Mouse (Mus musculus): ENCODE data around the gene Scnn1a.

Gene Scnn1a

GRCm38 (mm10) chr6:125308921-125309320 is 11.5 kb upstream of the Scnn1a start:
- intact Hi-C loops (cut with DNase I) = no loop called here

- intact Hi-C loops (cut with DNase I) = no loop called here
Observed at GRCm38 (mm10) chr6:125309406-125309805, 11.1 kb upstream of the Scnn1a start.

- intact Hi-C loops (cut with DNase I) = loop anchor here (5.0 kb wide), 1 partner anchor 40 kb away; no protein-coding TSS in a partner anchor
Observed at GRCm38 (mm10) chr6:125312171-125312570, 8.3 kb upstream of the Scnn1a start.

GRCm38 (mm10) chr6:125312581-125313355 is 7.7 kb upstream of the Scnn1a start:
- intact Hi-C loops (cut with DNase I) = loop anchor here (5.0 kb wide), 1 partner anchor 40 kb away; no protein-coding TSS in a partner anchor

GRCm38 (mm10) chr6:125313546-125314230 is 6.8 kb upstream of the Scnn1a start, which contains the start of gene Ltbr:
Gene Ltbr, minus strand, starts transcription at chr6:125313885.
- intact Hi-C loops (cut with DNase I) = loop anchor here (5.0 kb wide), 1 partner anchor 39 kb away; no protein-coding TSS in a partner anchor

- intact Hi-C loops (cut with DNase I) = loop anchor here (5.0 kb wide), 1 partner anchor 38 kb away; no protein-coding TSS in a partner anchor
Observed at GRCm38 (mm10) chr6:125314231-125314563, 6.3 kb upstream of the Scnn1a start.

- intact Hi-C loops (cut with DNase I) = loop anchor here (5.0 kb wide), 1 partner anchor 38 kb away; no protein-coding TSS in a partner anchor
Observed at GRCm38 (mm10) chr6:125314746-125315145, 5.7 kb upstream of the Scnn1a start.

- intact Hi-C loops (cut with DNase I) = no loop called here
Observed at GRCm38 (mm10) chr6:125317077-125317476, 3.4 kb upstream of the Scnn1a start.

- intact Hi-C loops (cut with DNase I) = no loop called here
Observed at GRCm38 (mm10) chr6:125318981-125319918, 1.2 kb upstream of the Scnn1a start.

GRCm38 (mm10) chr6:125319919-125320296 is 551 bp upstream of the Scnn1a start:
- intact Hi-C loops (cut with DNase I) = no loop called here

GRCm38 (mm10) chr6:125321114-125321855 is 826 bp downstream of the Scnn1a start:
- intact Hi-C loops (cut with DNase I) = no loop called here

GRCm38 (mm10) chr6:125322794-125323193 is 2.3 kb downstream of the Scnn1a start:
- intact Hi-C loops (cut with DNase I) = no loop called here

- intact Hi-C loops (cut with DNase I) = no loop called here
Observed at GRCm38 (mm10) chr6:125323547-125323946, 3.1 kb downstream of the Scnn1a start.

- intact Hi-C loops (cut with DNase I) = loop anchor here (5.0 kb wide), 1 partner anchor 37 kb away; no protein-coding TSS in a partner anchor
Observed at GRCm38 (mm10) chr6:125325337-125325736, 4.9 kb downstream of the Scnn1a start.

GRCm38 (mm10) chr6:125328243-125328642 is 7.8 kb downstream of the Scnn1a start:
- intact Hi-C loops (cut with DNase I) = loop anchor here (5.0 kb wide), 1 partner anchor 34 kb away; no protein-coding TSS in a partner anchor

- intact Hi-C loops (cut with DNase I) = no loop called here
Observed at GRCm38 (mm10) chr6:125330626-125331326, 10.3 kb downstream of the Scnn1a start.

- intact Hi-C loops (cut with DNase I) = no loop called here
Observed at GRCm38 (mm10) chr6:125333112-125333899, 12.8 kb downstream of the Scnn1a start.

- intact Hi-C loops (cut with DNase I) = no loop called here
Observed at GRCm38 (mm10) chr6:125334356-125334755, 13.9 kb downstream of the Scnn1a start.

Data from adrenal gland (tissue).